Mouse (Mus musculus) hindbrain, embryonic 16.5 days (tissue): ENCODE data around the gene Vrk3. TPM values are rescaled to one million over a fixed set of nuclear protein-coding genes. Genes with fewer than 3 reads are reported as not detected.

Experiments
- ATAC-seq: fragments of 200-750 bp; cut with Nextera tagmentation; 2 replicates; pipeline ENCODE4 v1.8.0; 2017; ENCODE audit warnings: moderate TSS enrichment, moderate library complexity
- H3K27ac ChIP-seq: fragments of 300-500 bp; sonication (generic); 2 replicates; pipeline ENCODE4 v1.5.1; 2014; ENCODE audit warnings: low read depth, mild to moderate bottlenecking, control low read depth, low read length, moderate library complexity
- H3K27me3 ChIP-seq: fragments of 300-500 bp; sonication (generic); replicated peaks from 2 replicates; pipeline ENCODE4 v1.6.1; 2014; ENCODE audit warnings: low read length; ENCODE audit not compliant: control insufficient read depth, insufficient read depth
- H3K36me3 ChIP-seq: fragments of 300-500 bp; sonication (generic); 2 replicates; pipeline ENCODE4 v1.6.1; 2014; ENCODE audit warnings: mild to moderate bottlenecking, low read length, moderate library complexity, mixed read lengths; ENCODE audit not compliant: control insufficient read depth, insufficient read depth
- H3K4me1 ChIP-seq: fragments of 300-500 bp; sonication (generic); 2 replicates; pipeline ENCODE4 v1.6.1; 2014; ENCODE audit warnings: low read depth, low read length; ENCODE audit not compliant: control insufficient read depth, insufficient read depth
- H3K4me2 ChIP-seq: fragments of 300-500 bp; sonication (generic); 2 replicates; pipeline ENCODE4 v1.6.1; 2014; ENCODE audit warnings: mild to moderate bottlenecking, low read length, control low read depth, moderate library complexity
- H3K4me3 ChIP-seq: fragments of 300-500 bp; sonication (generic); 2 replicates; pipeline ENCODE4 v1.5.1; 2014; ENCODE audit warnings: mild to moderate bottlenecking, low read length, control low read depth, moderate library complexity
- H3K9ac ChIP-seq: fragments of 300-500 bp; sonication (generic); 2 replicates; pipeline ENCODE4 v1.6.1; 2014; ENCODE audit warnings: low read depth, mild to moderate bottlenecking, control low read depth, low read length, moderate library complexity
- H3K9me3 ChIP-seq: fragments of 300-500 bp; sonication (generic); 2 replicates; pipeline ENCODE4 v1.6.1; 2014; ENCODE audit warnings: mild to moderate bottlenecking, low read length, moderate library complexity; ENCODE audit not compliant: control insufficient read depth
- WGBS: fragments of 180-500 bp; shearing (Covaris S2); extraction: QIAGEN DNeasy Blood & Tissue Kit; methylation state at CpG from one replicate; pipeline ENCODE4 v1.1.7; 2014; 5-methylcytosine and 5-hydroxymethylcytosine counted together
- polyA plus RNA-seq: library from polyadenylated mRNA; unstranded; fragments of >200 nt; fragmentation: Nextera tagmentation; extraction: Ambion mirVana; gene quantifications from 2 replicates; pipeline ENCODE4 v1.2.1, GENCODE M21; 2015

The Vrk3 gene
- polyA plus RNA-seq, 1 experiment from 2014 or later = 31.2 TPM

- H3K9me3 ChIP-seq = no peaks in the 10 kb centered on the region
- no peak overlapping the region for H3K9ac ChIP-seq
- H3K4me3 ChIP-seq = no peak overlapping the region
- no peaks in the 10 kb centered on the region for H3K27me3 ChIP-seq
- no peak overlapping the region for H3K4me2 ChIP-seq
- peaks cover 11% of the 10 kb centered on the region for H3K36me3 ChIP-seq
- WGBS = 84% methylated on average over 8 of the region's 8 CpGs
- no peak overlapping the region for H3K27ac ChIP-seq
- H3K4me1 ChIP-seq = no peaks in the 10 kb centered on the region
- ATAC-seq = no peak
Observed at GRCm38 (mm10) chr7:44780101-44780500, 31.9 kb downstream of the Vrk3 start.

- H3K4me2 ChIP-seq = no peak overlapping the region
- no peak for ATAC-seq
- H3K27ac ChIP-seq = no peak overlapping the region
- no peak overlapping the region for H3K4me3 ChIP-seq
- WGBS = 72% methylated on average over 3 of the region's 3 CpGs
- no peaks in the 10 kb centered on the region for H3K4me1 ChIP-seq
- no peaks in the 10 kb centered on the region for H3K27me3 ChIP-seq
- H3K9me3 ChIP-seq = no peaks in the 10 kb centered on the region
- no peaks in the 10 kb centered on the region for H3K36me3 ChIP-seq
- no peak overlapping the region for H3K9ac ChIP-seq
Observed at GRCm38 (mm10) chr7:44789531-44789930, 41.3 kb downstream of the Vrk3 start.

DNA sequence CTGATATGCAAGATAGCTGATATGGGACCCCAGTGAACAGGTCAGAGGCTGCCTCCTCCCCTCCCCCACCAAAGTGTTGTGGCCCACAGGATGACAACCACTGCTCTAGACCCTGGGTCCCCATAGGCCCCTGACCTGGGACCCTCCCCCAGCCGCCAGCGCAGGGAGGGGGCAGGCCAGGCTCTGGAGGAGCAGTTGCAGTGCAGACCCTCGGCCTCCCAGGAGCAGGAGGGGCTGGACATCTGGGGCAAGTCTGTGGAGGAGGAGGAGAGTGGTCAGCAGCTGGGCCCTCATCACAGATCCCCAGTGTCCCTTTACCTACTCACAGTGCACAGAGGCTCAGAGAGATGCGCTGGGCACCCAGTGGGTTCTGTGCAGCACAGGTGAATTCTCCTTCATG is 41.9 kb downstream of the Vrk3 start:
- no peaks in the 10 kb centered on the region for H3K36me3 ChIP-seq
- no peak overlapping the region for H3K9ac ChIP-seq
- 66% methylated on average over 4 of the region's 4 CpGs for WGBS
- H3K4me1 ChIP-seq = no peaks in the 10 kb centered on the region
- H3K27ac ChIP-seq = no peak overlapping the region
- H3K4me3 ChIP-seq = no peak overlapping the region
- no peak for ATAC-seq
- no peaks in the 10 kb centered on the region for H3K9me3 ChIP-seq
- no peaks in the 10 kb centered on the region for H3K27me3 ChIP-seq
- no peak overlapping the region for H3K4me2 ChIP-seq

DNA sequence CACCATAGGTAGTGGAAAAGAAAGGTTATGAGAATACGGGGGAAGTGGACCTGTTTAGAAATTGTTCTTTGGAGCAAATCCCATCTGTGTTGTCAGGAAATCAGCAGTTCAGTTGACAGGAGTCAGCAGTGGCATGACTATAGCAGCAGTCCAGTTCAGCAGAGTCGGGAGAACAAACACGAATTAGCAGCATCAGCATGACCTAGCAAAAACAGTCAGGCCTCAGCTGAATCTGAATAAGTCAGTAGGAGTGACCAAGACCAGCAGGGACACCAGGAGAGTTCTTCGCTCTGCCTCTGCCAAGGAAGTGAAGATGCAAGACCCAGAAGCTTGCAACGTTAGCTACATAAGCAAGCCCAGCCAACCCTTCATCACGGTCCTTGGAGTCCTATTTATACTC is 44.6 kb downstream of the Vrk3 start:
- WGBS = 84% methylated on average over 6 of the region's 6 CpGs
- no peak overlapping the region for H3K4me2 ChIP-seq
- H3K4me3 ChIP-seq = no peak overlapping the region
- H3K27ac ChIP-seq = no peak overlapping the region
- no peak for ATAC-seq
- H3K9ac ChIP-seq = no peak overlapping the region
- no peaks in the 10 kb centered on the region for H3K9me3 ChIP-seq
- no peaks in the 10 kb centered on the region for H3K27me3 ChIP-seq
- no peaks in the 10 kb centered on the region for H3K4me1 ChIP-seq
- no peaks in the 10 kb centered on the region for H3K36me3 ChIP-seq

DNA sequence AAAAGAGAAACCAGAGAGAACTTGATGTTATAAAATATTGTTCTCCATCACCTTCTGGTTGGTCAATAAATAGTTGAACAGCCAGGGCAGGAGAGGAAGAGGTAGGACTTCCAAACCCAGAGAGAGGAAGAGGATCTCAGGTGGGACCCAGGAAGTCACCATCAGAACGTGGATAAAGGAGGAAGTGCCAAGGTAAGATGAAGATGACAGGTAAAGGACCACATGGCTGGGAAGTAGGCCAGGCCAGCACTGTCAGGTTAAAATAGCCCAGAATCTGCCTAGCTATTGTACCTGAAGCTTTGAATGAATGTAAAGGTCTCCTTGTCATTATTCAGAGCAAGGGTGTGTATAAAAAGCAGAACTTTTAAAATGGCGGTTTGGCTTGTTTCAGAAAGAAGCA is 60.7 kb downstream of the Vrk3 start:
- H3K27ac ChIP-seq = no peak overlapping the region
- no peaks in the 10 kb centered on the region for H3K4me1 ChIP-seq
- H3K9me3 ChIP-seq = no peaks in the 10 kb centered on the region
- no peak overlapping the region for H3K4me2 ChIP-seq
- no peak for ATAC-seq
- H3K27me3 ChIP-seq = no peaks in the 10 kb centered on the region; the same call in 1 of the 2 replicates
- no peaks in the 10 kb centered on the region for H3K36me3 ChIP-seq
- 95% methylated on average over 2 of the region's 2 CpGs for WGBS
- H3K4me3 ChIP-seq = no peak overlapping the region
- no peak overlapping the region for H3K9ac ChIP-seq

DNA sequence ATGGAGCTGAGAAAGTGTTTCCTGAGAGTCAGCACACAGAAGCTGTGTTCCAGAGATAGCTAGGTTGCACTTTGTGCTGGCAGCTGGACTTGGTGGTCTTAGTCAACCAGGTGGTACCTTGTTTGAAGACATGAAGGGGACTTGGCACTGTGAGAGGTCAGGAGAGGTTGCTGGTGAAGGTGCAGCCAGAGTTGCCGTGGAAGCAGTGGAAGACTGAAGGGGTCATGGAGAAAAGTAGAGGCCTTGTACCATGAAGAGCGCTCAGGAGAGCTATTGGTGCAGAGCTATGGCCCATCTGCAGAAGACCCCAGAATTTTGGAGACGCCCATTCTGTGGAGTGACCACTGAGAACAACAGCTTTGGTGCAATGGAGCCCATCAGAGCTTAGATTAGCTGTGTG is 61.3 kb downstream of the Vrk3 start:
- H3K4me2 ChIP-seq = no peak overlapping the region
- 94% methylated on average over 3 of the region's 3 CpGs for WGBS
- no peak overlapping the region for H3K27ac ChIP-seq
- no peaks in the 10 kb centered on the region for H3K4me1 ChIP-seq
- no peak overlapping the region for H3K4me3 ChIP-seq
- H3K9me3 ChIP-seq = no peaks in the 10 kb centered on the region
- no peak overlapping the region for H3K9ac ChIP-seq
- ATAC-seq = no peak
- no peaks in the 10 kb centered on the region for H3K36me3 ChIP-seq
- no peaks in the 10 kb centered on the region; the same call in 1 of the 2 replicates for H3K27me3 ChIP-seq

- Histone ChIP-seq H3K36me3 (no peaks in the 10 kb centered on the region), H3K27ac (no peak overlapping the region), H3K27me3 (no peaks in the 10 kb centered on the region), H3K9me3 (no peaks in the 10 kb centered on the region), H3K4me3 (no peak overlapping the region), H3K4me1 (peaks cover 6% of the 10 kb centered on the region), H3K4me2 (no peak overlapping the region), H3K9ac (no peak overlapping the region)
- 80% methylated on average over 4 of the region's 4 CpGs for WGBS
- no peak for ATAC-seq
Observed at GRCm38 (mm10) chr7:44810365-44810764, 62.2 kb downstream of the Vrk3 start.

DNA sequence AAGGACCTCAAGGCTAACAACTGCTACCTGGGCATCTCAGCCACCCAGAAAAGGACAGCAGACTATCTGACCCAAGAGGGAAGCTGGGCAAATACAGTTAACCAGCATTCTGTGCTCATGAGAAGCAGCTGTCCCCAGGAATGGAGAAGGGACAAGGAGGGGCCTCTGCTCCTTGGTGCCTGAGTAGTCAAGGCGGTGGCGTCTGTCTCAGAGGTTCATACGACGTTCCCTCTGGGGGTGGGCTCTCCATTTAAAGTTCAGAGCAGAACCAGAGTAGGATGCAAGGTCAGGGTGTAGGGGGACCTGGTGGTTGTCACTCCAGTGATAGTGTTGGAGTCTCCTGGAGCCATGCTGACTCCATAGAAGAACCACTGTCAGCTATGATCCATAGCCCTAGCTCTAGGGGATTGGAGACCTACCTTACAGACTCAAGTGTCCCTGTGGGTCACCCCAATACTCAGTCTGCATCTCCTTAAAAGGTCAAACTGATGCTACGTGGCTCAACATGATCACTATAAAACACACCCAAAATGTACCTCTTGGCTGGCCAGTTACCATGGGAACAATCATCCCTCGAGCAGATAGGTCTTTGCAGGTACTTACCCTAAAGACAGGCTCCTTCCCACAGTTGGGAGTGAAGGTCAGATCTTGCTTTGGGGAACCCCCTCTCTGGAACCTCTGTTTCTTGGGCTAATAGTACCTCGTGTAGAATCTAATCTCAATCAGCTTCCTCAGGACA is 62.8 kb downstream of the Vrk3 start:
- Histone ChIP-seq H3K4me3 (no peak overlapping the region), H3K27me3 (no peaks in the 10 kb centered on the region), H3K9ac (no peak overlapping the region), H3K4me1 (peaks cover 7% of the 10 kb centered on the region), H3K36me3 (no peaks in the 10 kb centered on the region), H3K4me2 (no peak overlapping the region), H3K9me3 (no peaks in the 10 kb centered on the region), H3K27ac (no peak overlapping the region)
- WGBS = 92% methylated on average over 7 of the region's 7 CpGs
- no peak for ATAC-seq

GRCm38 (mm10) chr7:44812651-44813325 is 64.6 kb downstream of the Vrk3 start:
- H3K9me3 ChIP-seq = no peaks in the 10 kb centered on the region
- H3K4me3 ChIP-seq = no peak overlapping the region
- no peak overlapping the region for H3K4me2 ChIP-seq
- H3K27me3 ChIP-seq = no peaks in the 10 kb centered on the region
- H3K9ac ChIP-seq = no peak overlapping the region
- no peaks in the 10 kb centered on the region for H3K36me3 ChIP-seq
- H3K4me1 ChIP-seq = peaks cover 16% of the 10 kb centered on the region
- WGBS = 94% methylated on average over 20 of the region's 20 CpGs
- ATAC-seq = no peak
- H3K27ac ChIP-seq = no peak overlapping the region
